Mouse (Mus musculus): ENCODE results near the gene Ube2s.
"Not testable (repeated sequence)": the region's sequence is repeated elsewhere in the genome, so short reads cannot be mapped to it uniquely, and the experiment has no call there.

The Ube2s gene

GRCm38 (mm10) chr7:4821690-4822089 lies 9.3 kb upstream of the Ube2s start:
- DNase-seq (ENCODE audit: low read depth, low spot score) = no peak

- peak; percentile 98 for DNase-seq (ENCODE audit: low read depth, low spot score)
Observed at GRCm38 (mm10) chr7:4820925-4821324, 8.5 kb upstream of the Ube2s start.

GRCm38 (mm10) chr7:4816559-4816958 lies 4.2 kb upstream of the Ube2s start:
- no peak for DNase-seq (ENCODE audit: low read depth, low spot score)

- no peak for DNase-seq (ENCODE audit: low read depth, low spot score)
Observed at GRCm38 (mm10) chr7:4813105-4813791, 858 bp upstream of the Ube2s start.

GRCm38 (mm10) chr7:4811842-4812302 lies 518 bp downstream of the Ube2s start:
- DNase-seq (ENCODE audit: low read depth, low spot score) = peak; percentile 32

GRCm38 (mm10) chr7:4811131-4811530 lies 1.3 kb downstream of the Ube2s start:
- DNase-seq (ENCODE audit: low read depth, low spot score) = not testable (repeated sequence)

GRCm38 (mm10) chr7:4806716-4807115 lies 5.7 kb downstream of the Ube2s start:
- peak; percentile 83 for DNase-seq (ENCODE audit: low read depth, low spot score)

- peak; percentile 49 for DNase-seq (ENCODE audit: low read depth, low spot score)
Observed at GRCm38 (mm10) chr7:4802247-4802646, 10.1 kb downstream of the Ube2s start.

- DNase-seq (ENCODE audit: low read depth, low spot score) = peak; percentile 80
Observed at GRCm38 (mm10) chr7:4795767-4796433, 16.5 kb downstream of the Ube2s start.

- DNase-seq (ENCODE audit: low read depth, low spot score) = no peak
Observed at GRCm38 (mm10) chr7:4794631-4795168, 17.7 kb downstream of the Ube2s start.

GRCm38 (mm10) chr7:4793674-4794073 lies 18.7 kb downstream of the Ube2s start:
- peak; percentile 38 for DNase-seq (ENCODE audit: low read depth, low spot score)

- peak; percentile 32 for DNase-seq (ENCODE audit: low read depth, low spot score)
Observed at GRCm38 (mm10) chr7:4793248-4793647, 19.1 kb downstream of the Ube2s start.

GRCm38 (mm10) chr7:4792278-4793212 lies 19.8 kb downstream of the Ube2s start, which contains the start of gene Rpl28:
Gene Rpl28, plus strand, starts transcription at chr7:4792874.
- DNase-seq (ENCODE audit: low read depth, low spot score) = peak; percentile 98

GRCm38 (mm10) chr7:4789436-4789935 lies 22.9 kb downstream of the Ube2s start, which contains the start of gene Tmem238:
Gene Tmem238, minus strand, starts transcription at chr7:4789656.
- peak; percentile 24 for DNase-seq (ENCODE audit: low read depth, low spot score)

- DNase-seq (ENCODE audit: low read depth, low spot score) = peak; percentile 68
Observed at GRCm38 (mm10) chr7:4788499-4789435, 23.6 kb downstream of the Ube2s start.

GRCm38 (mm10) chr7:4783667-4784268 lies 28.6 kb downstream of the Ube2s start:
- DNase-seq (ENCODE audit: low read depth, low spot score) = no peak

GRCm38 (mm10) chr7:4782759-4783158 lies 29.6 kb downstream of the Ube2s start, which contains the start of the genes Il11 and Tmem190:
Gene Il11, minus strand, starts transcription at chr7:4782859.
Gene Tmem190, plus strand, starts transcription at chr7:4782937.
- DNase-seq (ENCODE audit: low read depth, low spot score) = no peak

- no peak for DNase-seq (ENCODE audit: low read depth, low spot score)
Observed at GRCm38 (mm10) chr7:4782130-4782529, 30.3 kb downstream of the Ube2s start.

GRCm38 (mm10) chr7:4779921-4780320 lies 32.5 kb downstream of the Ube2s start:
- DNase-seq (ENCODE audit: low read depth, low spot score) = no peak
